Mouse (Mus musculus) naive thymus-derived CD4-positive, alpha-beta T cell, adult 2 months (primary cell): Measurements from ENCODE around the gene 2210011C24Rik.
A peak's percentile ranks its signal among the peaks of the same experiment; 100 is the strongest.
"Not testable (repeated sequence)": the region's sequence is repeated elsewhere in the genome, so short reads cannot be mapped to it uniquely, and the experiment has no call there.

ENCODE experiments used
- DNase-seq: peaks from one replicate; pipeline ENCODE4 v3.0.0-alpha.2; 2011; ENCODE audit warnings: low read depth

Gene 2210011C24Rik

GRCm38 (mm10) chr8:84019738-84020137, 7.8 kb upstream of the 2210011C24Rik start:
- DNase-seq = no peak

GRCm38 (mm10) chr8:84015833-84016232, 3.9 kb upstream of the 2210011C24Rik start:
- DNase-seq = no peak

- DNase-seq = no peak
Observed at GRCm38 (mm10) chr8:84012499-84013165, 661 bp upstream of the 2210011C24Rik start.

DNA sequence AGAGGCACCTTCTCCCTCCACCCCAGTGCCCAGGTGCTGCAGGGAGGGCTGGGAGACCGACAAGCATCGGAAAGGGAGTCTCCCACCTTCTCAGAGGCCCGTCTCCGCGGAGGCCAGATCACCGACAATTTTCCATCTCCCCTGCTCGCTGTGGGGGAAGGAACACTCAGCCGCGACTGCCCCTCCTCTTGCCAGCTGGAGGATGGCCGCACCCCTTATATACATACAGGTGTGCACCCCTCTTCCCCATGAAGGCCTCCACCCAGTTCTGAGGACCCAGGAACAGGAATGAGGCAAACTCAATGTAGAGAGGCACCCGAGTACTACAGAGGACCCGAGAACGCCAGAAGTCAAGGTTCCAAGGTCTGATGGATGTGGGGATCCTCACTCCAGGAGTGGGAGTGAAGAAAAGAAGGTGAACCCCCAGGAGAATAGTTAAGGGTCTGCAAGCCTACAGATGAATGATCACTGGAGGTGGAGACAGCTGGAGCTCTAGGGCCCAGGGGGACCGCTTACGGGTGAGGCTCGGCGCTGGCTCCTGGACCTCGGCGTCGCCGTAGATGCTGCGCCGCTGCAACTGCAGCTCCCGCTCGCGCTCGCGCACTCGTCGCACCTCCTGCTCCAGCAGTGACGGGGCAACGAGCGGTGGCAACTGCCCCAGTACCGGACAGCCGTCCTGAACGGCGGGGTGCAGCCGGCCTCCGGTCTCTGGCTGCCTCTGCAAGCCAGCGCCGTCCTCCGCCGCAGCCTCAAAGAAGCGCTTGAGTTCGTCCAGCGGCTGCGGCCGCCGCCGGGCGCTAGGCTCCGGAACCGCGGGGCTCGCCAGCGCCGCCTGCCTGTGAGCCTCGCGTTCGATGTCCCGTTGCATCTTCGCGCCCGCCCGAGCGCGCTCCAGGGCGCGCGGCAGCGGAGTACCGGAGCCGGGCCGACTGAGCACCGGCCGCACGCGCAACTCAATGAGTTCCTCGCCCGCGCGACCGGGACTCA, 1.1 kb downstream of the 2210011C24Rik start:
- peak; percentile 83 for DNase-seq

DNA sequence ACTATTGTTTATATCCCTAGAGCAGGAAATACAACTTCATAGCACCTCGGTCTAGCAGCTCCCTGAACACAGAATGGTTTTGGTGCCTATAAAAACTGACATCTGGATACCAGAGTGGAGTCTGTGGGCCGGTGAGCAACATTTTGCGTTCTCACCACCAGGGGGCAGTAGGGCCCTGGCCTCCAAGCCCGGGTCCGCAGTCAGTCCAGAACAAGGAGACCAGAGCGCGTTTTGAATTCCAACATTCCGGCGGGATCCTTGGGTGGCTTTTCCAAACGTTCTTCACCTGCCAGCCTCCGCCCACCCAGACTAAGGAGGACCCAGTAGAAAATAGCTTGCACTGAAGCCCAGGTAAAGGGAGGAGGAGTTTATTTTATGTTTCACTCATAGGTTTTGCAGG, 2.1 kb downstream of the 2210011C24Rik start:
- peak; percentile 87 for DNase-seq

DNA sequence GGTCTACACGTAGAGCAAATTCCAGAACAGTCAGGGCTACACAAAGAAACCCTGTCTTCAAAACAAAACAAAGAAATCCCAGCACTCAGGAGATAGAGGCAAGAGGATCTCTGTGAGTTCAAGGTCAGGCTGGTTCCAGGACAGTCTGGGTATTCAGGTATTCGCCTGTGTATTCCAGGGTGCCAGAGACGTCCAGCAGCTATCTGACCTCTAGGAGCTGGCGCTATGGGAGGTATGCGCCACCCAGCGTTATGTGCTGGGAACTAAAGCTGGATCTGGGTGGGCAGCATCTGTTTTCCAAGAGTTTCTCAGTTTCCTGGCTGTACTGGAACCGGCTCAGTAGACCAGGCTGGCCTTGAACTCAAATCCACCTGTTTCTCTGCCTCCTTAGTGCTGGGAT, 3.6 kb downstream of the 2210011C24Rik start:
- DNase-seq = no peak

GRCm38 (mm10) chr8:84005502-84005901, 6.5 kb downstream of the 2210011C24Rik start:
- DNase-seq = not testable (repeated sequence)

- peak; percentile 97 for DNase-seq
Observed at GRCm38 (mm10) chr8:84004533-84005201, 7.3 kb downstream of the 2210011C24Rik start.

DNA sequence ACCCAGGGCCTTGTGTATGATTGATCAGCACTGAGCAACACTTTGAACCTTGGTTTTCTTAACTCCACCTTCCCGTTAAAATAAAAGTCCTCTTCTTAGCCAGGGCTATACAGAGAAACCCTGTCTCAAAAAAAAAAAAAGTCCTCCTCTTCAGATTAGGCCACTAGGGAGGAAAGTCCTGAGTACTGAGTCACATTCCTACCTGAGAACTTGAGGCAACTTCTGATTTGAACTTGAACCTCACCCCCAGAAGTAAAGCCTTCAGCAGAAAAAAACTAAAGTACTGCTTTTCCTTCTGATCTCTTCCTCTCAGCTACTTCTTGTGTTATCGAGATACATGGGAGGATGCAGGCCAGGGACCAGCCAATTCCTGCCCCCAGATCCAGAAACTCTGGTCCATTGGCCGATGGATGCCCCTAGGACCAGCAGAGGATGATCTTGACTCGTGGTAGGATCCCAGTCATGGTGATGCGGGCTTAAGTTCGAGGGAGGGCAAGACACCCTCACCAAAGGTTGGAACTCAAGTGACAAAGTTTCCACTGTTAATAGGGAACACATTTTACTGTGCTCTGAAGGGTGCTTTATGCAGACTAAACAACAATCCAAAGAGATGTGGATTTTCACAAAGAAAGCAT, 8.2 kb downstream of the 2210011C24Rik start:
- DNase-seq = no peak

- no peak for DNase-seq
Observed at GRCm38 (mm10) chr8:84002957-84003611, 8.9 kb downstream of the 2210011C24Rik start.

- no peak for DNase-seq
Observed at GRCm38 (mm10) chr8:84001281-84002000, 10.5 kb downstream of the 2210011C24Rik start, which contains the start of gene 1700067K01Rik. 1700067K01Rik (plus strand) TSS chr8:84001502.

GRCm38 (mm10) chr8:83999825-84000224, 12.1 kb downstream of the 2210011C24Rik start:
- DNase-seq = no peak

GRCm38 (mm10) chr8:83999057-83999705, 12.8 kb downstream of the 2210011C24Rik start:
- DNase-seq = no peak

- peak; percentile 85 for DNase-seq
Observed at GRCm38 (mm10) chr8:83998231-83999056, 13.5 kb downstream of the 2210011C24Rik start.

- DNase-seq = peak; percentile 68
Observed at GRCm38 (mm10) chr8:83997511-83998141, 14.3 kb downstream of the 2210011C24Rik start, which contains the start of gene Samd1. Samd1 (plus strand) TSS chr8:83997672.

DNA sequence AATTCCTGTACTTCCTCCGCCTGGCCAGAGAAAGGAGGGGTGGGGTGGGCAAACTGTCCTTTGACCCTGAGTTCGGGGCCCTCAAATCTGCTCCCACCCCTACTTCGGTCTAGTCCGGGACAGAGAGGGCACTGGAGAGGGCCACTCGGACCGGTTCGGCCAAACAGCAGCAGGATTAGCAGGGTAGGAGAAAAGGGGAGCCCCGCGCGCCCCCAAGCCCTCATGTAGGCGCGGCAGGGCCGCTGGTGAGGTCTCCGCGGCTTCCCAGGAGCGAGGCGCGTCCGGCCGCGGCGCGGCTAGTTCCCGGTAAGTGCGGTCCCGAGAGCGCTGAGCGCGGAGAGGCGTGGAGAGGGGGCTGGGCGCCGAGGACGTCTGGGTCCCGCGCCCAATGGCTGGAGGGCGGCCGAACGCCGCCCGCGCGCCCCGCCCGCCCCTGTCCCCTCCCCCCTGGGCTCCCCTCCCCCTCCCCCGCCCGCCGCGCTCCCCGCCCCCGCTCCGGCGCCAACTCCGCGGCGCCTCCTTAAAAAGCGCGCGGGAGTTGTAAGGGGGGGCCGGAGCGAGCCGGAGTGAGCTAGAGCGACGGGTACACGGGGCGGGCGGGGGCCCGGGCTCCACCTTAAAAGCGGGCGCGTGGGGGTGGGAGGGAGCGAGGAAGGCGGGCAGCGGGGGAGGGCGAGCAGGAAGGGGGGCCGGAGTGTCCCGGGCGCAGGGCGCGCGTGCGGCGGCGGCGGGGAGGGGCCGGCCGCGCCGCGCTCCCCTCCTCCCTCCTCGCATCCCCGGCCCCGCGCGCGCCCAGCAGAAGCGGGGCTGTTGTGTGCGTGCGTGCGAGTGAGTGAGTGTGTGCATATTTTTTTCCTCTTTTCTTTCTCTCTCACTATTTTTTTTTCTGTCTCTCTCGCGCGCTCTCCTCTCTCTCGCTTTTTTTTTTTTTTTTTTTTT, 15.1 kb downstream of the 2210011C24Rik start:
- DNase-seq = peak; percentile 83

DNA sequence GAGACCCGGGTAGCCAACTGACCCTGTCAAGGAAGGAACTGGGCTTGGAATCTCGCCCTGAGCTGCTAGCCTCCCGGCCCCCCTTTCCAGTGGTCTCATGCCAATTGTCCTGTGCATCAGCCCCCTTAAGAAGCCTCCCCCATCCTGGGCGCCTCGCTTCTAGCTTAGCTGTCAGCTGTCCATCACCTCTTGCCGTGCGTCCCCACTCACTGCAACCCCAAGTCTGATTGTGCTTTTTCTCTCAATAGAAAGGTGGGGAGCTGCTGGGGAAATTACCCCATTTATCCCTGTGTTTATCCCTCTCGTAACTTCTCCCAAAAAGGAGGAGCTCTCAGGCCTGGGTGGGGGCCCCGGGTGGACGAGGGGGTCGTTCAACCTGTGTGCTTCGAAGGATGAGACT, 16.0 kb downstream of the 2210011C24Rik start:
- no peak for DNase-seq
